Mouse (Mus musculus) thymus, postnatal 25 days (tissue): ENCODE data around the gene Nob1.

Source experiments
- DNase-seq: peaks from one replicate; pipeline ENCODE4 v3.0.0; 2022

Gene Nob1

GRCm38 (mm10) chr8:107424597-107425229 lies at the start of gene Nob1:
Gene Nob1, minus strand, starts transcription at chr8:107425051.
- DNase-seq: peak; percentile 96

GRCm38 (mm10) chr8:107473369-107473768 lies 48.5 kb upstream of the Nob1 start:
- DNase-seq: no peak

GRCm38 (mm10) chr8:107472403-107473100 lies 47.7 kb upstream of the Nob1 start:
- DNase-seq: peak; percentile 10

- DNase-seq: no peak
These were observed 45.5 kb upstream of the Nob1 start for GRCm38 (mm10) chr8:107470302-107470701.

- no peak for DNase-seq
These were observed 44.0 kb upstream of the Nob1 start for GRCm38 (mm10) chr8:107468811-107469302.

- no peak for DNase-seq
These were observed 41.8 kb upstream of the Nob1 start for GRCm38 (mm10) chr8:107466642-107467041.

GRCm38 (mm10) chr8:107465332-107465990 lies 40.6 kb upstream of the Nob1 start:
- DNase-seq: no peak

GRCm38 (mm10) chr8:107462423-107462822 lies 37.6 kb upstream of the Nob1 start:
- no peak for DNase-seq

- no peak for DNase-seq
These were observed 33.4 kb upstream of the Nob1 start for GRCm38 (mm10) chr8:107458281-107458680.

- no peak for DNase-seq
These were observed 32.9 kb upstream of the Nob1 start for GRCm38 (mm10) chr8:107457725-107458124.

GRCm38 (mm10) chr8:107455268-107455667 lies 30.4 kb upstream of the Nob1 start:
- DNase-seq: peak; percentile 32

GRCm38 (mm10) chr8:107453386-107453785 lies 28.5 kb upstream of the Nob1 start:
- DNase-seq: no peak

GRCm38 (mm10) chr8:107451414-107452066 lies 26.7 kb upstream of the Nob1 start:
- no peak for DNase-seq

- DNase-seq: no peak
These were observed 24.8 kb upstream of the Nob1 start for GRCm38 (mm10) chr8:107449655-107450054.

- DNase-seq: no peak
These were observed 24.3 kb upstream of the Nob1 start for GRCm38 (mm10) chr8:107449130-107449529.

- no peak for DNase-seq
These were observed 23.6 kb upstream of the Nob1 start for GRCm38 (mm10) chr8:107448382-107448889.

- DNase-seq: no peak
These were observed 22.9 kb upstream of the Nob1 start for GRCm38 (mm10) chr8:107447713-107448112.

GRCm38 (mm10) chr8:107444626-107445025 lies 19.8 kb upstream of the Nob1 start:
- no peak for DNase-seq

GRCm38 (mm10) chr8:107439880-107440625 lies 15.2 kb upstream of the Nob1 start:
- DNase-seq: no peak

GRCm38 (mm10) chr8:107437711-107438110 lies 12.9 kb upstream of the Nob1 start:
- no peak for DNase-seq

- DNase-seq: no peak
These were observed 12.1 kb upstream of the Nob1 start for GRCm38 (mm10) chr8:107436841-107437421.
